Comparison of ENCODE assay signal across 8 mouse cellular contexts in genomic region chr6:125094843-125095242, GRCm38 (mm10). TPM values are rescaled to one million over a fixed set of nuclear protein-coding genes. Genes with fewer than 3 reads are reported as not detected.
DNase-seq lines count a peak whose midpoint lies in the region; ATAC-seq and TF ChIP-seq lines count a peak whose summit lies in the region.

No protein-coding gene starts in this region.

- no peaks in the 10 kb centered on the region for H3K9me3 ChIP-seq in heart, embryonic 10.5 days
- H3K9me3 ChIP-seq in hindbrain, embryonic 10.5 days = no peaks in the 10 kb centered on the region
- no peaks in the 10 kb centered on the region for H3K9me3 ChIP-seq in liver, postnatal 0 days (ENCODE audit: low read length)

- ATAC-seq in liver, postnatal 0 days = no peak
- no peak for ATAC-seq in activated CD4-positive, CD25-positive, alpha-beta regulatory T cell, adult 4 months

- peaks cover 19% of the 10 kb centered on the region for H3K36me3 ChIP-seq in heart, embryonic 10.5 days
- peaks cover 26% of the 10 kb centered on the region for H3K36me3 ChIP-seq in hindbrain, embryonic 10.5 days
- H3K36me3 ChIP-seq in liver, postnatal 0 days (replicated peaks; ENCODE audit: insufficient read depth, low read length) = peaks cover 14% of the 10 kb centered on the region

- no peaks in the 10 kb centered on the region for H3K27me3 ChIP-seq in heart, embryonic 10.5 days (ENCODE audit: insufficient read depth, poor library complexity, severe bottlenecking)
- H3K27me3 ChIP-seq in hindbrain, embryonic 10.5 days (ENCODE audit: insufficient read depth, poor library complexity, severe bottlenecking) = no peaks in the 10 kb centered on the region
- no peaks in the 10 kb centered on the region for H3K27me3 ChIP-seq in liver, postnatal 0 days (ENCODE audit: insufficient read depth, low read length)

- no peak for DNase-seq in heart, embryonic 10.5 days (ENCODE audit: low spot score)
- DNase-seq in heart, postnatal 36 days = no peak
- peak; percentile 42 for DNase-seq in CD4-positive helper T cell, adult 2 months (ENCODE audit: low read depth, low spot score)
- DNase-seq in hindbrain, embryonic 10.5 days (ENCODE audit: low spot score) = no peak
- DNase-seq in liver, postnatal 0 days = no peak
- DNase-seq in right cerebral cortex, postnatal 25 days = no peak
- no peak for DNase-seq in cerebellum, adult 8-10 months

- no peak for TF ChIP-seq EP300 in liver, postnatal 0 days (IDR thresholded peaks at IDR 0.05; ENCODE audit: low read depth)

- H3K27ac ChIP-seq in heart, embryonic 10.5 days = peak overlapping the region; percentile 98; the same call in 1 of the 2 replicates
- H3K27ac ChIP-seq in hindbrain, embryonic 10.5 days = peak overlapping the region; percentile 75
- peak overlapping the region; percentile 96; the same call in 1 of the 2 replicates for H3K27ac ChIP-seq in liver, postnatal 0 days (ENCODE audit: low read depth)

- peaks cover 50% of the 10 kb centered on the region for H3K4me1 ChIP-seq in heart, embryonic 10.5 days
- H3K4me1 ChIP-seq in hindbrain, embryonic 10.5 days (replicated peaks) = peaks cover 62% of the 10 kb centered on the region
- peaks cover 46% of the 10 kb centered on the region for H3K4me1 ChIP-seq in liver, postnatal 0 days (ENCODE audit: insufficient read depth)

- intact Hi-C loops in heart, postnatal 36 days (cut with DNase I) = no loop called here

- no peak overlapping the region for H3K4me3 ChIP-seq in heart, embryonic 10.5 days
- peak overlapping the region; percentile 100; the same call in 1 of the 2 replicates for H3K4me3 ChIP-seq in hindbrain, embryonic 10.5 days
- no peak overlapping the region for H3K4me3 ChIP-seq in liver, postnatal 0 days (ENCODE audit: low read depth, low read length)

- H3K9ac ChIP-seq in liver, postnatal 0 days (replicated peaks) = no peak overlapping the region

- no peak for TF ChIP-seq CTCF in liver, postnatal 0 days (IDR thresholded peaks at IDR 0.05; ENCODE audit: low read depth)

- 66% methylated on average over 3 of the region's 3 CpGs for WGBS in heart, embryonic 10.5 days
- 75% methylated on average over 3 of the region's 3 CpGs for WGBS in hindbrain, embryonic 10.5 days
- WGBS in liver, postnatal 0 days (ENCODE audit: insufficient replicate concordance) = 44% methylated on average over 3 of the region's 3 CpGs

- no peak overlapping the region for H3K4me2 ChIP-seq in liver, postnatal 0 days (ENCODE audit: low read depth, low read length)

RNA-seq across cellular contexts. Expression of gene Chd4, which starts 0.9 kb away (rescaled TPM):
- 75.0 and 88.6 TPM in 2 replicates for polyA plus RNA-seq in heart, embryonic 10.5 days (2016; fragmentation: Nextera tagmentation; extraction: Ambion mirVana)
- total RNA-seq in heart, postnatal 36 days (2021) = 100 to 1,000 TPM; 118 to 127 TPM
- polyA plus RNA-seq in hindbrain, embryonic 10.5 days (2016; fragmentation: Nextera tagmentation; extraction: Ambion mirVana) = 95.7 and 97.6 TPM in 2 replicates
- 20.0 and 24.5 TPM in 2 replicates for polyA plus RNA-seq in liver, postnatal 0 days (2015; fragmentation: Nextera tagmentation; extraction: Ambion mirVana)
- 10 to 100 TPM; 49.4 to 66.6 TPM for polyA plus RNA-seq in activated CD4-positive, CD25-positive, alpha-beta regulatory T cell, adult 4 months (2017; shearing (Covaris generic))

RNA-seq across cellular contexts. Expression of gene Lpar5, which starts 27.1 kb away (rescaled TPM):
- 0.37 and 0.38 TPM in 2 replicates for polyA plus RNA-seq in heart, embryonic 10.5 days (2016; fragmentation: Nextera tagmentation; extraction: Ambion mirVana)
- total RNA-seq in heart, postnatal 36 days (2021) = under 1 TPM in 1 of 2 experiments, not detected in 1; 0.24 TPM
- 0.10 TPM in 1 of 2 replicates, not detected in the other for polyA plus RNA-seq in hindbrain, embryonic 10.5 days (2016; fragmentation: Nextera tagmentation; extraction: Ambion mirVana)
- polyA plus RNA-seq in liver, postnatal 0 days (2015; fragmentation: Nextera tagmentation; extraction: Ambion mirVana) = 0.57 and 0.85 TPM in 2 replicates
- polyA plus RNA-seq in activated CD4-positive, CD25-positive, alpha-beta regulatory T cell, adult 4 months (2017; shearing (Covaris generic)) = 1 to 10 TPM; 8.6 to 9.5 TPM

RNA-seq across cellular contexts. Expression of gene Nop2, which starts 36.9 kb away (rescaled TPM):
- polyA plus RNA-seq in heart, embryonic 10.5 days (2016; fragmentation: Nextera tagmentation; extraction: Ambion mirVana) = 73.2 and 92.7 TPM in 2 replicates
- 10 to 100 TPM; 20.3 to 21.0 TPM for total RNA-seq in heart, postnatal 36 days (2021)
- 67.6 and 83.8 TPM in 2 replicates for polyA plus RNA-seq in hindbrain, embryonic 10.5 days (2016; fragmentation: Nextera tagmentation; extraction: Ambion mirVana)
- 23.2 and 24.8 TPM in 2 replicates for polyA plus RNA-seq in liver, postnatal 0 days (2015; fragmentation: Nextera tagmentation; extraction: Ambion mirVana)
- 10 to 100 TPM; 40.6 to 50.3 TPM for polyA plus RNA-seq in activated CD4-positive, CD25-positive, alpha-beta regulatory T cell, adult 4 months (2017; shearing (Covaris generic))

RNA-seq across cellular contexts. Expression of gene Acrbp, which starts 45.4 kb away (rescaled TPM):
- 4.8 and 8.0 TPM in 2 replicates for polyA plus RNA-seq in heart, embryonic 10.5 days (2016; fragmentation: Nextera tagmentation; extraction: Ambion mirVana)
- 1 to 10 TPM; 1.7 to 2.1 TPM for total RNA-seq in heart, postnatal 36 days (2021)
- 13.1 and 15.5 TPM in 2 replicates for polyA plus RNA-seq in hindbrain, embryonic 10.5 days (2016; fragmentation: Nextera tagmentation; extraction: Ambion mirVana)
- polyA plus RNA-seq in liver, postnatal 0 days (2015; fragmentation: Nextera tagmentation; extraction: Ambion mirVana) = 1.3 and 2.0 TPM in 2 replicates
- 1 to 10 TPM; 8.1 to 9.7 TPM for polyA plus RNA-seq in activated CD4-positive, CD25-positive, alpha-beta regulatory T cell, adult 4 months (2017; shearing (Covaris generic))

RNA-seq across cellular contexts. Expression of gene Iffo1, which starts 50.2 kb away (rescaled TPM):
- 11.7 and 11.9 TPM in 2 replicates for polyA plus RNA-seq in heart, embryonic 10.5 days (2016; fragmentation: Nextera tagmentation; extraction: Ambion mirVana)
- total RNA-seq in heart, postnatal 36 days (2021) = 1 to 10 TPM; 6.6 to 9.4 TPM
- 12.5 and 18.3 TPM in 2 replicates for polyA plus RNA-seq in hindbrain, embryonic 10.5 days (2016; fragmentation: Nextera tagmentation; extraction: Ambion mirVana)
- 4.2 and 4.8 TPM in 2 replicates for polyA plus RNA-seq in liver, postnatal 0 days (2015; fragmentation: Nextera tagmentation; extraction: Ambion mirVana)
- 10 to 100 TPM in 1 of 2 experiments, 1 to 10 TPM in 1; 6.9 to 13.3 TPM for polyA plus RNA-seq in activated CD4-positive, CD25-positive, alpha-beta regulatory T cell, adult 4 months (2017; shearing (Covaris generic))
